Mouse (Mus musculus) liver, embryonic 14.5 days (tissue): ENCODE results near the gene Fbxl2.

Experiments used
- CTCF ChIP-seq: IDR thresholded peaks from 2 replicates; pipeline ENCODE4 v1.5.1; 2016; ENCODE audit warnings: antibody characterized with exemption, low read depth, control low read depth
- EP300 ChIP-seq: IDR thresholded peaks from 2 replicates; pipeline ENCODE4 v1.6.1; 2016; ENCODE audit warnings: antibody characterized with exemption, low read depth

DNA sequence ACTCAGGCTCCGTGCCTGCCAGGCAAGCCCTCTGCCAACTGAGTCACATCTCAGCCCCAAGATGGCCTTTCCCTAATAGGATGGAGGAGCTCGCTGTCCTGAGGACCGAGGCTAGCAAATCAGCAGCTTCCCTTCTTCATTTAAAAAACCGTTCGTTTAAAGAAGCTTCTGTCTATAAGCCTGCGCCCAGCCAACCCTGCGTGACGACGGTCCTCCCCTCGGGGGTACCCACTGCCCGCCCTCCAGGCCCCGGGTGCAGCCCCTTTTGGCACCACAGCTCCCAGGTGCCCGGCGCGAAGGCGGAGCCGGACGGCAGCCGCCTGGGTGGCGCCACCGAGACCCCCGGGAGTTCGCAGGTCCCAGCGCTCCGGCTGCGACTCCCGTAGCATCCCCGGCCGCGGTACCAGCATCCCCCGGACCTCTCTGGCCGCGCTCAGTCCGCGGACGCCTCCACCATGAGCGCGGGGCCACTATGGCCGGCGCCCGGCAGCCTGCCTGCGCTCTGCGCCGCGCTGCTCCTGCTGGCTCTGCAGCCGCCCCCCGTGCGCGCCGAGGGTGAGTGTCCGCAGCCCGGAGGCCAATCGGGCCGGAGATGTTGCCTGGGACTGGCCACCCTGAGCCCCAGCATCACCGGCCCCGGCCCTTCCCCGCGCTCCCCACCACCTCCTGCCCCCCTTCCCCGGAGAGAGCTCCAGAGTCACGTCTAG is 11.3 kb upstream of the Fbxl2 start, which contains the start of gene Susd5:
- no peak for TF ChIP-seq CTCF
- no peak for TF ChIP-seq EP300
